Mouse (Mus musculus) hindbrain, embryonic 12.5 days (tissue): ENCODE data around the gene Hist1h3b. TPM values are rescaled to one million over a fixed set of nuclear protein-coding genes. Genes with fewer than 3 reads are reported as not detected.

Source experiments
- ATAC-seq: fragments of 200-750 bp; cut with Nextera tagmentation; 2 replicates; pipeline ENCODE4 v1.8.0; 2017; ENCODE audit warnings: moderate TSS enrichment; ENCODE audit not compliant: low FRiP score
- H3K27ac ChIP-seq: fragments of 300-500 bp; sonication (generic); 2 replicates; pipeline ENCODE4 v1.5.1; 2016; ENCODE audit warnings: mild to moderate bottlenecking
- H3K27me3 ChIP-seq: fragments of 300-500 bp; sonication (generic); 2 replicates; pipeline ENCODE4 v1.6.1; 2016; ENCODE audit warnings: mild to moderate bottlenecking
- H3K36me3 ChIP-seq: fragments of 300-500 bp; sonication (generic); 2 replicates; pipeline ENCODE4 v1.6.1; 2016; ENCODE audit warnings: mild to moderate bottlenecking
- H3K4me1 ChIP-seq: fragments of 300-500 bp; sonication (generic); 2 replicates; pipeline ENCODE4 v1.6.1; 2016
- H3K4me2 ChIP-seq: fragments of 300-500 bp; sonication (generic); replicated peaks from 2 replicates; pipeline ENCODE4 v1.6.1; 2016; ENCODE audit warnings: mild to moderate bottlenecking
- H3K4me3 ChIP-seq: fragments of 300-500 bp; sonication (generic); 2 replicates; pipeline ENCODE4 v1.5.1; 2016; ENCODE audit warnings: mild to moderate bottlenecking
- H3K9ac ChIP-seq: fragments of 300-500 bp; sonication (generic); 2 replicates; pipeline ENCODE4 v1.6.1; 2016; ENCODE audit warnings: mild to moderate bottlenecking, moderate library complexity
- H3K9me3 ChIP-seq: fragments of 300-500 bp; sonication (generic); replicated peaks from 2 replicates; pipeline ENCODE4 v1.6.1; 2016; ENCODE audit warnings: mild to moderate bottlenecking
- WGBS: fragments of 180-500 bp; shearing (Covaris S2); methylation state at CpG from one replicate; pipeline ENCODE4 v1.1.7; 2016; 5-methylcytosine and 5-hydroxymethylcytosine counted together
- polyA plus RNA-seq: library from polyadenylated mRNA; unstranded; fragments of >200 nt; fragmentation: Nextera tagmentation; extraction: Ambion mirVana; gene quantifications from 2 replicates; pipeline ENCODE4 v1.2.1, GENCODE M21; 2016

The Hist1h3b gene
- polyA plus RNA-seq, 1 experiment from 2014 or later: 11.1 TPM

GRCm38 (mm10) chr13:23724239-23724638, 27.8 kb upstream of the Hist1h3b start:
- H3K27me3 ChIP-seq: no peaks in the 10 kb centered on the region
- no peak overlapping the region for H3K9ac ChIP-seq
- H3K9me3 ChIP-seq: no peaks in the 10 kb centered on the region
- H3K4me3 ChIP-seq: no peak overlapping the region
- no peak overlapping the region for H3K27ac ChIP-seq
- no peaks in the 10 kb centered on the region for H3K36me3 ChIP-seq
- no peaks in the 10 kb centered on the region for H3K4me1 ChIP-seq
- ATAC-seq: no peak
- no peak overlapping the region for H3K4me2 ChIP-seq
- WGBS: 83% methylated on average over 4 of the region's 4 CpGs

- Histone ChIP-seq H3K4me1 (no peaks in the 10 kb centered on the region), H3K36me3 (no peaks in the 10 kb centered on the region), H3K9ac (no peak overlapping the region), H3K4me2 (no peak overlapping the region), H3K9me3 (no peaks in the 10 kb centered on the region), H3K27me3 (no peaks in the 10 kb centered on the region), H3K4me3 (no peak overlapping the region), H3K27ac (no peak overlapping the region)
- no peak for ATAC-seq
- WGBS: no CpG with 5 or more reads among the region's 1 CpGs
Observed at GRCm38 (mm10) chr13:23725213-23725612, 26.9 kb upstream of the Hist1h3b start.

GRCm38 (mm10) chr13:23728472-23729191, 23.4 kb upstream of the Hist1h3b start:
- Histone ChIP-seq H3K4me1 (no peaks in the 10 kb centered on the region), H3K4me2 (no peak overlapping the region), H3K9ac (no peak overlapping the region), H3K36me3 (no peaks in the 10 kb centered on the region), H3K27me3 (no peaks in the 10 kb centered on the region), H3K9me3 (no peaks in the 10 kb centered on the region), H3K27ac (no peak overlapping the region), H3K4me3 (no peak overlapping the region)
- ATAC-seq: no peak
- 88% methylated on average over 18 of the region's 18 CpGs for WGBS

- Histone ChIP-seq H3K27ac (no peak overlapping the region), H3K36me3 (no peaks in the 10 kb centered on the region), H3K4me2 (no peak overlapping the region), H3K4me3 (no peak overlapping the region), H3K9me3 (no peaks in the 10 kb centered on the region), H3K9ac (no peak overlapping the region), H3K27me3 (no peaks in the 10 kb centered on the region), H3K4me1 (no peaks in the 10 kb centered on the region)
- WGBS: 94% methylated on average over 9 of the region's 9 CpGs
- ATAC-seq: no peak
Observed at GRCm38 (mm10) chr13:23729192-23729525, 22.9 kb upstream of the Hist1h3b start.

GRCm38 (mm10) chr13:23729706-23730105, 22.4 kb upstream of the Hist1h3b start:
- Histone ChIP-seq H3K27ac (no peak overlapping the region), H3K9ac (no peak overlapping the region), H3K4me2 (no peak overlapping the region), H3K27me3 (no peaks in the 10 kb centered on the region), H3K4me3 (no peak overlapping the region), H3K36me3 (no peaks in the 10 kb centered on the region), H3K4me1 (no peaks in the 10 kb centered on the region), H3K9me3 (no peaks in the 10 kb centered on the region)
- no peak for ATAC-seq
- WGBS: 90% methylated on average over 5 of the region's 5 CpGs

GRCm38 (mm10) chr13:23730479-23730878, 21.6 kb upstream of the Hist1h3b start:
- H3K4me1 ChIP-seq: no peaks in the 10 kb centered on the region
- H3K27ac ChIP-seq: no peak overlapping the region
- H3K9me3 ChIP-seq: no peaks in the 10 kb centered on the region
- no peak overlapping the region for H3K4me3 ChIP-seq
- ATAC-seq: no peak
- H3K36me3 ChIP-seq: no peaks in the 10 kb centered on the region
- WGBS: 35% methylated on average over 8 of the region's 8 CpGs
- H3K4me2 ChIP-seq: no peak overlapping the region
- H3K9ac ChIP-seq: no peak overlapping the region
- H3K27me3 ChIP-seq: no peaks in the 10 kb centered on the region

GRCm38 (mm10) chr13:23732156-23732804, 19.8 kb upstream of the Hist1h3b start:
- ATAC-seq: no peak
- H3K4me2 ChIP-seq: no peak overlapping the region
- H3K27me3 ChIP-seq: no peaks in the 10 kb centered on the region
- H3K4me3 ChIP-seq: no peak overlapping the region
- no peak overlapping the region for H3K27ac ChIP-seq
- H3K9ac ChIP-seq: no peak overlapping the region
- H3K4me1 ChIP-seq: no peaks in the 10 kb centered on the region
- no peaks in the 10 kb centered on the region for H3K9me3 ChIP-seq
- no peaks in the 10 kb centered on the region for H3K36me3 ChIP-seq
- 27% methylated on average over 8 of the region's 8 CpGs for WGBS

GRCm38 (mm10) chr13:23737091-23737490, 15.0 kb upstream of the Hist1h3b start:
- no peak for ATAC-seq
- no peaks in the 10 kb centered on the region for H3K27me3 ChIP-seq
- no peak overlapping the region for H3K4me2 ChIP-seq
- no peak overlapping the region for H3K4me3 ChIP-seq
- no peak overlapping the region for H3K9ac ChIP-seq
- peaks cover 13% of the 10 kb centered on the region for H3K4me1 ChIP-seq
- WGBS: 91% methylated on average over 5 of the region's 5 CpGs
- H3K27ac ChIP-seq: no peak overlapping the region
- H3K36me3 ChIP-seq: no peaks in the 10 kb centered on the region
- no peaks in the 10 kb centered on the region for H3K9me3 ChIP-seq

- 26% methylated on average over 4 of the region's 4 CpGs for WGBS
- H3K4me1 ChIP-seq: peaks cover 13% of the 10 kb centered on the region
- peak overlapping the region; percentile 53 for H3K4me3 ChIP-seq
- H3K9ac ChIP-seq: peak overlapping the region; percentile 82
- H3K27me3 ChIP-seq: no peaks in the 10 kb centered on the region
- H3K27ac ChIP-seq: peak overlapping the region; percentile 94
- no peaks in the 10 kb centered on the region for H3K36me3 ChIP-seq
- H3K9me3 ChIP-seq: no peaks in the 10 kb centered on the region
- ATAC-seq: no peak
- H3K4me2 ChIP-seq: peak overlapping the region; percentile 99
Observed at GRCm38 (mm10) chr13:23738041-23738440, 14.0 kb upstream of the Hist1h3b start.

- peak; percentile 97 for ATAC-seq
- Histone ChIP-seq H3K27ac (peak within 1 kb of the TSS; percentile 94), H3K4me3 (peak within 1 kb of the TSS; percentile 53), H3K9me3 (no peaks in the 10 kb centered on the region), H3K9ac (peak within 1 kb of the TSS; percentile 82), H3K4me2 (peak within 1 kb of the TSS; percentile 99), H3K4me1 (peaks cover 13% of the 10 kb centered on the region), H3K27me3 (no peaks in the 10 kb centered on the region), H3K36me3 (no peaks in the 10 kb centered on the region)
- WGBS: under 1% methylated on average over 38 of the region's 38 CpGs
Observed at GRCm38 (mm10) chr13:23738677-23739068, 13.4 kb upstream of the Hist1h3b start, which contains the start of gene Hist1h1c. Gene Hist1h1c (plus strand): TSS chr13:23738808.

- H3K4me3 ChIP-seq: peak overlapping the region; percentile 53
- peak overlapping the region; percentile 94 for H3K27ac ChIP-seq
- no peaks in the 10 kb centered on the region for H3K27me3 ChIP-seq
- no peaks in the 10 kb centered on the region for H3K36me3 ChIP-seq
- under 1% methylated on average over 39 of the region's 39 CpGs for WGBS
- peak overlapping the region; percentile 82 for H3K9ac ChIP-seq
- peak; percentile 86 for ATAC-seq
- no peaks in the 10 kb centered on the region for H3K9me3 ChIP-seq
- peak overlapping the region; percentile 99 for H3K4me2 ChIP-seq
- H3K4me1 ChIP-seq: peaks cover 13% of the 10 kb centered on the region
Observed at GRCm38 (mm10) chr13:23739069-23739921, 12.8 kb upstream of the Hist1h3b start.

- 1% methylated on average over 14 of the region's 14 CpGs for WGBS
- H3K4me2 ChIP-seq: peak overlapping the region; percentile 99
- no peak for ATAC-seq
Observed at GRCm38 (mm10) chr13:23739922-23740252, 12.2 kb upstream of the Hist1h3b start.

More at GRCm38 (mm10) chr13:23739922-23740252, 12.2 kb upstream of the Hist1h3b start:
- peak overlapping the region; percentile 82 for H3K9ac ChIP-seq
- peak overlapping the region; percentile 94 for H3K27ac ChIP-seq
- H3K9me3 ChIP-seq: no peaks in the 10 kb centered on the region
- H3K4me3 ChIP-seq: peak overlapping the region; percentile 53
- H3K27me3 ChIP-seq: no peaks in the 10 kb centered on the region
- H3K4me1 ChIP-seq: peaks cover 13% of the 10 kb centered on the region
- H3K36me3 ChIP-seq: no peaks in the 10 kb centered on the region
